Mouse (Mus musculus): ENCODE measurements around the gene Ccr10.
"Not testable (repeated sequence)": the region's sequence is repeated elsewhere in the genome, so short reads cannot be mapped to it uniquely, and the experiment has no call there.

Ccr10 gene

GRCm38 (mm10) chr11:101125008-101125407 is 50.2 kb downstream of the Ccr10 start:
- not testable (repeated sequence) for DNase-seq (ENCODE audit: low spot score in 2 of 2)

- DNase-seq (ENCODE audit: low spot score in 2 of 2) = not testable (repeated sequence)
Observed at GRCm38 (mm10) chr11:101124494-101124893, 50.7 kb downstream of the Ccr10 start.

Data from right cerebral cortex, adult 2 months (tissue).